Mouse (Mus musculus) G1E-ER4 (cell line): ENCODE measurements around the gene Reg4. TPM values are rescaled to one million over a fixed set of nuclear protein-coding genes. Genes with fewer than 3 reads are reported as not detected.

Experiments
- GATA1 ChIP-seq: IDR thresholded peaks from one replicate; pipeline ENCODE4 v1.8.0; 2012; ENCODE audit warnings: low read length, inconsistent platforms
- polyA plus RNA-seq: library from polyadenylated mRNA; stranded (reverse); fragments of >175 nt; gene quantifications from 2 replicates; pipeline ENCODE4 v1.2.3, GENCODE M21; 2012

Gene Reg4
- polyA plus RNA-seq, 1 experiment = not detected

DNA sequence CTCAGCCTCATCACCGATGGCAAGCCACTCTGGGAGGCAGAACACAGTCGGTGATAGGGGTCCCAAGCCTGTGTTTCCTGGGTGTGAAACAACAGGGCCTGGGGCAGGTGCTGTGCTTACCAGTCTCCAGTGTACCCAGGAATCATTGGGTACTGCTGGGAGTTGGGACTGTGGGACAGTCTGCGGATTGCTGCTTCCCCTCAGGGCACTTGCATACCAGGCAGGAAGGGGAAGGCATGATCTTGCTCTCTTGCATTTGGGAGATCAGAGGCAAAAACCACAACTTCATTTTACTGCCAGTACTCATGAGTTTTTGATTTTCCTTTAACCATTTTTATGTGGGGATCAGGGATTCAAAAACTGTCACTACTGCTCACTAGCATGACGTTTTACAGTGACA is 36.8 kb downstream of the Reg4 start:
- no peak for TF ChIP-seq GATA1

GRCm38 (mm10) chr3:98259271-98259751 is 37.4 kb downstream of the Reg4 start:
- TF ChIP-seq GATA1 = no peak

DNA sequence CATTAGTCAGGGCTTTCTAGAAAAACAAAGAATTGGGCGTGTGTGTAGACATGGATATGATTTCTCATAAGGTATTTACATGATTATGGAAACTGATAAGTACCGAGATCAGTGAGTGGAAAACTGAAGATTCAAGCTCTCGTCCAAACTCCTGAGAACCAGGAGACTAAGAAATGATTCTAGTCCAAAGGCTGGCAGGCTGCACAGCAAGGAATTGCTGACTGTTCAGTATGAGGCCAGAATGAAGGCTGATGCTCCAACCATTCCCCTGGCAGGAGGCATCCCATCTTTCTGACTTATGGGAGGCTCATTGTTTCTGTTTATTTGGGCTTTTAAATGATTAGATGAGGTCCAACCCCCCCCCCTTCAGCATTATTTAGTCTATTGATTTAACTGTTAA is 38.6 kb downstream of the Reg4 start:
- TF ChIP-seq GATA1 = no peak

- TF ChIP-seq GATA1 = no peak
Observed at GRCm38 (mm10) chr3:98261415-98261814, 39.5 kb downstream of the Reg4 start.

DNA sequence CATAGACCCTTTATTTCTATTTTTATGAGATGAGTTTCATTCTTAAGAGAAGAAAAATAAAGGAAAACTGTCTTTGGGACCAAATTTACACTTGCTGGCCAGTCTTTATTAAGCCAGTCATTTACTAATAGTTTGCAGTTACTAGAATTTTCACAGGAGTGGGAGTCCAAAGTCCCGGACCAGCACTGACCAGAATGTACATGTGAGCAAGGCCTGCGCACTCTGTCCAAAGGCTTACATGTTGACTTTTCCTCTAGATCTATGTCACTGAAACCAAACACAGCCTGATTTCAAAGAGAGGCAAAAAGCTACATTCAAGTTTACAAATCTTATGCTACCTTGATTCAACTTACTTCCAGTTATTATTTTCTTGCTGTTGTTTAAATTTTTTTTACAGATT is 40.2 kb downstream of the Reg4 start:
- no peak for TF ChIP-seq GATA1

- no peak for TF ChIP-seq GATA1
Observed at GRCm38 (mm10) chr3:98267249-98267651, 45.3 kb downstream of the Reg4 start.

DNA sequence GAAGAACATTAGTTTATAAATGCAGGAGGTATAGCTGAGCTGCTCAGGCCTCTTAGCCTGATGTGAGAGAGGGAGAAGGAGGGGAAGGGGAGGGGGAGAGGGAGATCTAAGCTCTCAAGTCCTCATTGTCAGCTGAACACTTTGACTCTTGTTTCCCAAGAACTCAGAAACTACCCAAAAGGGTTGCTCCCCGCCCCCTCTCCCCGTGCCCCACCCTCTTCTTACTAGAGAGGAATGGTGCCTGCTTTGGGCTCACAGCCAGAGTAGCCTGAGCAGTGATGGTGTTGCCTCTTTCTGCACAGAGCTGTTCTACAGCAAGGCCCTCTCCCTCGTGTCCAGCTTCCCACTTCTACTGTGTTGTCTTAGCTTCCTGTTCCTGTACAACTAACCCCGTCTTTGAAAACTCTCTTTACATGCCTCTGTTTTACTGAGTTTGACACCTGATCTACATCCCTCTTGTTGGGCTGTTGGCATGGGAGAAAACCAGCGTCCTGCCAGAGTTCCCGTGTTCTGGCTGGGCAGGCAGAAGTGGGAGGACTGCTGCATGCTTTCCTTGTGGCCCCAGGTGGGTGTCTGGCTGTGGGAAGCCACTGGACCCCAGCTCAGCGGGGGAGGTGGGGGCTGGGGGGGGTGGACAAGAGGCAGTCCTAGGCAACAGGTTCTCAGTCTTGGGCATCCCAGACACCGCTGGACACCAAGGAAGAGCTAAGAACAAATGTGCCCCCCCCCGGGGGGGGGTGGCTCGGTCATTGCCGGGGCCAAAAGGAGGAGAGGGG is 51.9 kb downstream of the Reg4 start:
- no peak for TF ChIP-seq GATA1

DNA sequence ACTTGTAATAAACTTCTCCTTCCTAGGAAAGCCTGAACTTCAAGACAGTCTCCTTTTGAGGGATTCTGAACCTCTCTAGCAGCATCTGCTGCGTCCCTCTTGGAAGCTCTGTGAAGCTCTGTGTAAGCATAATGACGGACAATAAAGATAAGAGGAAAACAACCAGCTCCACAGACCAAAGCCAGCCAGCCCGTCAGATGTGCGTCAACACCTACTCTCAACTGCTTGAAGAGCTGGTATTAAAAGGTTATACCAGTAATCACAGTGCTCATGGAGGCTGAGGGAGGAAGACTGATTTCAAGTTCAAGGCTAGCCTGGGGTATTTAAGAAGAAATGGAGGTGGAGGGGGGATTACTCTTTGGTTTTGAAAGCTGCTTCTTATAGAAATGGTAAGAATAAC is 57.7 kb downstream of the Reg4 start:
- TF ChIP-seq GATA1 = no peak

- no peak for TF ChIP-seq GATA1
Observed at GRCm38 (mm10) chr3:98280204-98280932, 58.4 kb downstream of the Reg4 start, which contains the start of gene Hmgcs2. Gene Hmgcs2 (plus strand): TSS chr3:98280435.

- TF ChIP-seq GATA1 = no peak
Observed at GRCm38 (mm10) chr3:98280933-98281678, 59.1 kb downstream of the Reg4 start.

- TF ChIP-seq GATA1 = no peak
Observed at GRCm38 (mm10) chr3:98282422-98282821, 60.5 kb downstream of the Reg4 start.

DNA sequence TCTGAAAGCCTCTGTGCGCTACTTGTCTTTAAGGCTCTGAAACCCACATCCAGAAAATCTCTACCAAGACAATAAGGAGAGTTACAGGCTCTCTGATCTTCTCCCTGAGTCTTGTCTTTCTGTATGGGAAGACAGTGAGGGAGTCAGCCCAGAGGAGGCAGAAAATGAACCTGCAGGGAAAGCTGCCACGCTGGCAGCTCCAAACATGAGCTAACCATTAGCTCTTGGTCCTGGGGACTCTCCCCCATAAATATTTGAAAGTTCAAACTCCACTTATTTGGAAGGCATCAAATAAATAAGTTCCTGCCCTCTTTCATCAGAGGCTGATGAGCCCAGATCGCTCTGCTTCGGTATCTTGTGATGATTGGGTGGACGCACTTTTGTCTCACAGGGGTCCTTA is 61.2 kb downstream of the Reg4 start:
- TF ChIP-seq GATA1 = no peak

Other genes starting within 250 kb of the Reg4 start
- gene Notch2, start 208.6 kb upstream of the Reg4 start, polyA plus RNA-seq = not detected in 2 replicates
- gene Adam30, start 61.5 kb upstream of the Reg4 start, polyA plus RNA-seq = not detected in 2 replicates
- not detected in 2 replicates for gene Hmgcs2, start 58.3 kb downstream of the Reg4 start, polyA plus RNA-seq
- gene Phgdh, start 117.8 kb downstream of the Reg4 start, polyA plus RNA-seq = not detected in 2 replicates
- gene Zfp697, start 160.3 kb downstream of the Reg4 start, polyA plus RNA-seq = not detected in 2 replicates
- not detected in 2 replicates for gene Gm4450, start 235.0 kb downstream of the Reg4 start, polyA plus RNA-seq